ENCODE assay signal across 8 mouse cellular contexts in the genomic region with DNA sequence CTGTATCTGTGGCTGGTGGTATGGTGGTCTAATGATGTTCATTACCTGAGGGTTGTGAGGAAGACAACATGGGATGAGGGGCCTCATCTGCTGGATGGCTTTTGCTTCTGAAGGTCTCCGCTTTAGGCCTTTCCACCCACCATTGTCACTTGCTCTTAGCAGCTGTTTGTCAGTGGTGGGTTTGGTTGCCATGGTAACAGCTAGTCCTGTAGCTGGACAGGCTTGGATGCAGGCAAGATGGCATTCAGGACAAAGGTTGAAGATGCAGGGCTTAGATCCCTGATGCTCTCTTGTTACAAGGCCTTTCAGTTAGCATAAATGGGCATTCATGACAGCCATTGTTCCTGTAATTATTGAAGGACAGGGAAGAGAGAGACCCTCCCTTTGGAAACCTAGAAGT. TPM values are rescaled to one million over a fixed set of nuclear protein-coding genes. Genes with fewer than 3 reads are reported as not detected.
A peak's percentile ranks its signal among the peaks of the same experiment; 100 is the strongest.
DNase-seq lines count a peak whose midpoint lies in the region; ATAC-seq and TF ChIP-seq lines count a peak whose summit lies in the region.

Prkar2a (plus strand) TSS at position 209 of the 400 bp plus-strand sequence.

- H3K27ac ChIP-seq in kidney, embryonic 16.5 days (ENCODE audit: low read length) = no peak within 1 kb of the TSS
- no peak within 1 kb of the TSS for H3K27ac ChIP-seq in heart, adult 2 months
- peak within 1 kb of the TSS; percentile 84 for H3K27ac ChIP-seq in midbrain, embryonic 16.5 days (ENCODE audit: low read length)

- no peaks in the 10 kb centered on the region for H3K36me3 ChIP-seq in kidney, embryonic 16.5 days (ENCODE audit: insufficient read depth, low read length)
- peaks cover 2% of the 10 kb centered on the region; the same call in 1 of the 2 replicates for H3K36me3 ChIP-seq in heart, adult 2 months (ENCODE audit: control insufficient read depth, insufficient read depth, low read length)
- 0 out of 2 replicates have a peak, but pooled peaks cover 2% of the 10 kb centered on the region for H3K36me3 ChIP-seq in midbrain, embryonic 16.5 days (ENCODE audit: control insufficient read depth, insufficient read depth, low read length)

- H3K4me3 ChIP-seq in kidney, embryonic 16.5 days (ENCODE audit: low read length) = no peak within 1 kb of the TSS
- no peak within 1 kb of the TSS for H3K4me3 ChIP-seq in heart, adult 2 months
- no peak within 1 kb of the TSS for H3K4me3 ChIP-seq in midbrain, embryonic 16.5 days (ENCODE audit: low read depth, low read length)

- 91% methylated on average over 1 of the region's 1 CpGs for WGBS in kidney, embryonic 16.5 days
- 96% methylated on average over 1 of the region's 1 CpGs for WGBS in heart, adult 2 months
- WGBS in midbrain, embryonic 16.5 days = 16% methylated on average over 1 of the region's 1 CpGs

- H3K4me2 ChIP-seq in kidney, embryonic 16.5 days (replicated peaks; ENCODE audit: low read depth, low read length) = no peak within 1 kb of the TSS
- H3K4me2 ChIP-seq in midbrain, embryonic 16.5 days (ENCODE audit: low read length) = peak within 1 kb of the TSS; percentile 24; the same call in 1 of the 2 replicates

- peaks cover 12% of the 10 kb centered on the region for H3K4me1 ChIP-seq in kidney, embryonic 16.5 days (ENCODE audit: insufficient read depth, low read length)
- H3K4me1 ChIP-seq in heart, adult 2 months (ENCODE audit: control insufficient read depth, insufficient read depth, low read length) = peaks cover 5% of the 10 kb centered on the region; the same call in 1 of the 2 replicates
- H3K4me1 ChIP-seq in midbrain, embryonic 16.5 days (ENCODE audit: control insufficient read depth, insufficient read depth, low read length) = peaks cover 32% of the 10 kb centered on the region

- H3K9ac ChIP-seq in kidney, embryonic 16.5 days (replicated peaks; ENCODE audit: low read length) = no peak within 1 kb of the TSS
- H3K9ac ChIP-seq in heart, adult 2 months (ENCODE audit: low read depth, low read length) = no peak within 1 kb of the TSS
- peak within 1 kb of the TSS; percentile 25; the same call in 1 of the 2 replicates for H3K9ac ChIP-seq in midbrain, embryonic 16.5 days (ENCODE audit: low read depth, low read length)

- DNase-seq in kidney, postnatal 14 days = no peak
- peak; percentile 87 for DNase-seq in embryo, embryonic 10 days (ENCODE audit: low spot score)
- no peak for DNase-seq in heart, adult 2 months
- DNase-seq in layer of hippocampus, postnatal 25 days (ENCODE audit: extremely low spot score in 1 of 2, low spot score in 1 of 2) = no peak
- no peak for DNase-seq in urinary bladder, adult 18-20 months (ENCODE audit: low spot score in 2 of 2)

- intact Hi-C loops in heart, adult 2 months (cut with DNase I) = no loop called here

- ATAC-seq in kidney, embryonic 16.5 days (ENCODE audit: low FRiP score, low TSS enrichment) = no peak
- ATAC-seq in midbrain, embryonic 16.5 days = no peak
- no peak for ATAC-seq in frontal cortex, adult (ENCODE audit: low TSS enrichment)

- no peaks in the 10 kb centered on the region for H3K27me3 ChIP-seq in kidney, embryonic 16.5 days (ENCODE audit: insufficient read depth, low read length)
- H3K27me3 ChIP-seq in heart, adult 2 months (ENCODE audit: control insufficient read depth, insufficient read depth, low read length) = no peaks in the 10 kb centered on the region
- H3K27me3 ChIP-seq in midbrain, embryonic 16.5 days (ENCODE audit: control insufficient read depth, insufficient read depth, low read depth, low read length) = no peaks in the 10 kb centered on the region

- TF ChIP-seq POLR2A in heart, adult 2 months (IDR thresholded peaks at IDR 0.05; ENCODE audit: insufficient read depth, low read depth, low read length) = no peak

- TF ChIP-seq EP300 in heart, adult 2 months (IDR thresholded peaks at IDR 0.05; ENCODE audit: insufficient read depth, low read depth, low read length) = no peak

- no peaks in the 10 kb centered on the region for H3K79me2 ChIP-seq in heart, adult 2 months (replicated peaks; ENCODE audit: control insufficient read depth, insufficient read depth, low read length)

- TF ChIP-seq CTCF in heart, adult 2 months (IDR thresholded peaks at IDR 0.05) = no peak

- no peaks in the 10 kb centered on the region for H3K9me3 ChIP-seq in kidney, embryonic 16.5 days (ENCODE audit: low read length)
- H3K9me3 ChIP-seq in midbrain, embryonic 16.5 days (replicated peaks; ENCODE audit: control insufficient read depth, low read length, poor library complexity, severe bottlenecking) = no peaks in the 10 kb centered on the region

RNA-seq across cellular contexts. Expression of gene Prkar2a, which starts in this region (rescaled TPM):
- 19.8 and 20.2 TPM in 2 replicates for polyA plus RNA-seq in kidney, embryonic 16.5 days (2015; fragmentation: Nextera tagmentation; extraction: Ambion mirVana)
- 10 to 100 TPM; 78.8 to 82.8 TPM for total RNA-seq in heart, adult 2 months (2021)
- polyA plus RNA-seq in heart, adult 2 months (2012; rRNA removed) = 22.9 and 42.6 TPM in 2 replicates
- 10 to 100 TPM; 38.7 to 38.8 TPM for total RNA-seq in layer of hippocampus, postnatal 25 days (2021)
- polyA plus RNA-seq in midbrain, embryonic 16.5 days (2015; fragmentation: Nextera tagmentation; extraction: Ambion mirVana) = 57.3 and 69.1 TPM in 2 replicates
